Mouse (Mus musculus): ENCODE results near the gene Gm5591. TPM values are rescaled to one million over a fixed set of nuclear protein-coding genes. Genes with fewer than 3 reads are reported as not detected.
"Not testable (repeated sequence)": the region's sequence is repeated elsewhere in the genome, so short reads cannot be mapped to it uniquely, and the experiment has no call there.

Gm5591 gene
- polyA plus RNA-seq (2011; ENCODE audit: insufficient read depth, insufficient read length, low replicate concordance, missing spikeins) = not detected in 2 replicates

- not testable (repeated sequence) for H3K4me3 ChIP-seq (replicated peaks; ENCODE audit: control insufficient read depth, low read depth, low read length); H3K27ac ChIP-seq (ENCODE audit: control insufficient read depth, insufficient read depth, low read depth, low read length, poor library complexity); H3K4me1 ChIP-seq (ENCODE audit: control insufficient read depth, insufficient read depth, low read length)
- WGBS = 51% methylated on average over 2 of the region's 2 CpGs
These were observed at the start of gene Gm5591 for GRCm38 (mm10) chr7:38528093-38528492. TSS of gene Gm5591 (minus strand) at chr7:38528193.

DNA sequence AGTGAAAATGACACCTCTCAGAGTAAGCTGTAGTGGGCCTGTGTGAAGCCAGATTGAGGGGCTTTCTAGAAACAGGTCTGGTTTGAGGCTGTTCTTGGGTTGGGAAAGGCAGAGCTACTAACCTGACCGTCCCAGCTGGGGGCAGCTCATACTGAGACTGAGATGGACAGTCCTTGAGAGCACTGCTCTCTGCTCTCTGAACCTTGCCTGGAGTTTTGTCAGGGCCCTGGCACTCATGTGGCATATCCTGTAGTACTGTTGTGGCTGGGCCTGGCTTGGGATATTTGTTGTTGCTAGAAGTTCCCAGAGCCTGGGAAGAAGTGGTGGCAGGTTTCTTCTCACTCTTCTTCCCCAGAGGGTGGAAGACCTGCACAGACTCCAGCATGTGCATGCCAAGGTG is 39.5 kb downstream of the Gm5591 start:
- H3K27ac ChIP-seq (ENCODE audit: control insufficient read depth, insufficient read depth, low read depth, low read length, poor library complexity); H3K4me3 ChIP-seq (replicated peaks; ENCODE audit: control insufficient read depth, low read depth, low read length); H3K4me1 ChIP-seq (ENCODE audit: control insufficient read depth, insufficient read depth, low read length): not testable (repeated sequence)
- WGBS = 76% methylated on average over 1 of the region's 1 CpGs

Measured in bone marrow, adult 2 months (tissue).